Mouse (Mus musculus): ENCODE results near the gene Sgcg.

- TF ChIP-seq CTCF (IDR thresholded peaks at IDR 0.05; ENCODE audit: insufficient read depth, low read depth, low read length) (no peak), POLR2A (IDR thresholded peaks at IDR 0.05; ENCODE audit: insufficient read depth, low read depth, low read length) (no peak)
Measured at GRCm38 (mm10) chr14:61230179-61230578, 28.1 kb downstream of the Sgcg start.

All from olfactory bulb, adult 2 months (tissue).